Mouse (Mus musculus) inflammation-experienced regulatory T-cells, adult 6 months (primary cell): ENCODE results near the gene Sult1c2. TPM values are rescaled to one million over a fixed set of nuclear protein-coding genes. Genes with fewer than 3 reads are reported as not detected.
"Not testable (repeated sequence)": the region's sequence is repeated elsewhere in the genome, so short reads cannot be mapped to it uniquely, and the experiment has no call there.

Experiments
- ATAC-seq: one replicate; pipeline ENCODE4 v1.8.0; 2017
- polyA plus RNA-seq, 3 experiments: library from polyadenylated mRNA; unstranded; fragments of 100-300 nt; shearing (Covaris generic); gene quantifications; one replicate each; pipeline ENCODE4 v1.2.1; 2017

Gene Sult1c2
- polyA plus RNA-seq: not detected

DNA sequence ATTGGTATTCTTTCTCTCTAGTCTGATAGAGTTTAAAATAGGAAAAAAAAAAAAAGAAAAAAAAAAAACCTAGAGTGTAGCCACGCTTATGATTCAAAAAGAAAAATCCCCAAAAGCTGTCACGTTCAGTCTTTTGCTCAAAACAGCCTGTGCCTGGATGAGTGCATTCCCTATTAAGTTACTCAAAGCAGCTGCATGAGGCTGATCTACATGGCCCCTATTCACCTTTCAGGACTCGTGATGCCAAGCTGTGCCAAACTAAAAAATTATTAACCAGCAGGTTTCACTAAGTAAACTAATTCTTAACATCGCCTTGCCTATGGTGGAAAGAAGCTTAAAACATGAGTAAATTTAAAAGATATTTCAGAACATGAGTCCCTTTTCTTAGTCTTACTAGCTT is at the start of gene Sult1c2:
TSS of gene Sult1c2 (minus strand) at position 134 of the 400 bp plus-strand sequence.
- no peak for ATAC-seq

- ATAC-seq: not testable (repeated sequence)
These were observed 33.0 kb upstream of the Sult1c2 start for GRCm38 (mm10) chr17:53879006-53879675.

- no peak for ATAC-seq
These were observed 28.3 kb upstream of the Sult1c2 start for GRCm38 (mm10) chr17:53874433-53874832.

GRCm38 (mm10) chr17:53872192-53872591 is 26.1 kb upstream of the Sult1c2 start:
- no peak for ATAC-seq

GRCm38 (mm10) chr17:53869931-53870330 is 23.8 kb upstream of the Sult1c2 start:
- no peak for ATAC-seq

GRCm38 (mm10) chr17:53865260-53865955 is 19.3 kb upstream of the Sult1c2 start:
- ATAC-seq: no peak

DNA sequence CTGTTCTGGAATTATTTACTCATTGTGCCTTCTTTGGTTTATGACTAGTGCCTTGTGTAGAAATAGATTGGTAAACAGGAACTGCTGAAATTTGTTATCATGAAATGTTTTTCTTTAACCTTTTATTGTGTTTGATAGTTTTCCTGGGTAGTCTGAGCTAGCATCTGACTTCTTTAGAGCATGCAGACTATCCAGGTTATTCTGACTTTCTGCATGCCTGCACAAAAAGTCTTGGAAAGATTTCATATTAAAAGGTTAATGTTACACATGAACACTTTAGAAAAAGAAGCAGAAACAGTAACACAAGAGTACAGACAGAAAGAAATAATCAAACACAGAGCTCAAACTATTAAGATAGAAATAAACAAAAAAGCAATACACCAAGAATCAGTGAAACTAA is 14.4 kb upstream of the Sult1c2 start:
- no peak for ATAC-seq

GRCm38 (mm10) chr17:53854992-53855391 is 8.9 kb upstream of the Sult1c2 start:
- no peak for ATAC-seq

DNA sequence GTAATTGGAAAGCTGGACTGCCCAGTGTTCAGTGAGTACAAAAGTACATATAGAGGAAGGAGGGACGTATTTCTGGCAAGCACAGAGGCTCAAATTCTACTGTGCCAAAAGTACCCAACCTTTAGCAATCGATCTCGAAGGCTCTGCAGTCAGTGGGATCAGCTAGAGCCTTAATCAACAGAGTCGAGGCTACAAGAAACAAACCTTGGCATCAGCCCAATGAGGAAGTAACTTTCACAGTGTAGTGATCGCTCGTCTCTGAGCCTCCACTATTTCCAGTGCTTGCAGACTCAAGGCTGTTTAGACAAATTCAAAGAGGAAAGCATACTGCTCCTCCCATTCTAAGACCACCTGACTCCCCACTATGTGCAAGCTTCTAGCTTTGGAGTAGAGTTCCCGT is 343 bp downstream of the Sult1c2 start:
- ATAC-seq: no peak

DNA sequence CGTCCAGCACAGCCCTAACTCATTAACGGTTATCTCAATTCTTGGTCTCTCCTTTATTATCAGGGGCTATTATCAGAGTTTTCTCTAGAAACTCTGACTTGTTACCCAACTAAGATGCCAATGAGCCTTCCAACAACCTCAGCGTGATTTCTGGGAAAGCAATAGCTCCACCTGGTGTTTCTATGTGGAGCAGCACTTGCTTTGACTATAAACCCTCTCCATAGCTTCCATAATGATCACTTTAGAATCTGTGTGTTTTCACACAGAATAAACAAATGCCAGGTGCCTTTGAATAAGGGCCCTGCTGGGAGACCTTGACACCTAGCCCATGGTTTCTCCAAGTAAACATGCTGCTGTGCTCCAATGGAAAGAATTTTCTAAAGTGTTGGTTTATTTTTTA is 12.8 kb downstream of the Sult1c2 start:
- ATAC-seq: peak; percentile 46

GRCm38 (mm10) chr17:53803974-53804373 is 42.2 kb downstream of the Sult1c2 start:
- ATAC-seq: not testable (repeated sequence)

DNA sequence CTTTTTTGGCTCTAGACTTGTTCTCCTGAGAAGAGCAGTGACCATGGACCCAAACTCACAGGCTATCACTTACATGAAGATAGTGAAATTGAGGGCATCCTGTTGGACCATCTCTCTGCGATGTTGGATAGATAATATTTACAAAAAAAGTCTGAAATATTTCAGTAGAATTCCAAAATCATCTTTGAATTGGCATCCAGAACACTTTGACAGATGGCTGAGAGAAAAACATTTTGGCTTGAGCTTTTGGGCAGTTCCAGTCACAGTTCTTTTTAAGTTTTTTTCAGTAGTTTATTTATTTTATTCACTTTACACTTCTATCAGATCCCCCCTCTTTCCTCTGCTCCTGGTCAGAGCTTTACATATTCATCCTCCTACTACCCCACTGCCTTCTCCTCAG is 62.8 kb downstream of the Sult1c2 start:
- ATAC-seq: no peak

Other genes with a start within 250 kb of the Sult1c2 start
- 10 to 100 TPM in 1 of 3 experiments, 1 to 10 TPM in 2; 1.4 to 35.4 (median 4.2) TPM for gene Sgo1, start 157.0 kb downstream of the Sult1c2 start, polyA plus RNA-seq
- gene Sult1c1, start 144.3 kb upstream of the Sult1c2 start, polyA plus RNA-seq: not detected